Mouse (Mus musculus): ENCODE results near the gene Slc22a26. TPM values are rescaled to one million over a fixed set of nuclear protein-coding genes. Genes with fewer than 3 reads are reported as not detected.
"Not testable (repeated sequence)": the region's sequence is repeated elsewhere in the genome, so short reads cannot be mapped to it uniquely, and the experiment has no call there.

Slc22a26 gene
- polyA plus RNA-seq (2016; fragmentation: Nextera tagmentation; extraction: Ambion mirVana): not detected in 2 replicates

DNA sequence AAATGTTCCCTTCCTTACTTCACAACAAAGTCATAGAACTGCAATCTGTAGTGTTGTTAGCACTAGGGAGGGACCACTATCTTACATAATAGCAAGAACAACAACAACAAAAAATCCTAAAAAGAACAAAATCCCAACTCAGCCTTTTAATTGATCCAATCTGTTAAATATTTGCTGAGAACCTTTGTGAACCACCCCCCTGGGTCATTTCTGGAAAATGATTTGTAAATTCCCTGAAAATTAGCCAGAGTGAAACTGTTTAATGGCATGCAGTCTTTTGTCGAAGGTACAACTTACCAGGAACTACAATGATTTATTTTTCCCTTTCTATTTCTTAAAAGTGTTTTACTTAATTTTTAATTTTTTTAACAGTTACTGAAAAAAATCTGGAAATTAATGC, at the start of gene Slc22a26:
TSS of gene Slc22a26 (minus strand) at position 97 of the 400 bp plus-strand sequence.
- Histone ChIP-seq H3K4me2 (no peak within 1 kb of the TSS), H3K4me1 (replicated peaks) (no peaks in the 10 kb centered on the region), H3K27me3 (replicated peaks) (no peaks in the 10 kb centered on the region), H3K9ac (no peak within 1 kb of the TSS), H3K4me3 (no peak within 1 kb of the TSS), H3K27ac (ENCODE audit: poor library complexity, severe bottlenecking) (no peak within 1 kb of the TSS), H3K9me3 (replicated peaks) (peaks cover 9% of the 10 kb centered on the region; the same call in 1 of the 2 replicates), H3K36me3 (no peaks in the 10 kb centered on the region)
- no peak for ATAC-seq (ENCODE audit: insufficient number of reproducible peaks, low FRiP score)
- 61% methylated on average over 1 of the region's 1 CpGs for WGBS

DNA sequence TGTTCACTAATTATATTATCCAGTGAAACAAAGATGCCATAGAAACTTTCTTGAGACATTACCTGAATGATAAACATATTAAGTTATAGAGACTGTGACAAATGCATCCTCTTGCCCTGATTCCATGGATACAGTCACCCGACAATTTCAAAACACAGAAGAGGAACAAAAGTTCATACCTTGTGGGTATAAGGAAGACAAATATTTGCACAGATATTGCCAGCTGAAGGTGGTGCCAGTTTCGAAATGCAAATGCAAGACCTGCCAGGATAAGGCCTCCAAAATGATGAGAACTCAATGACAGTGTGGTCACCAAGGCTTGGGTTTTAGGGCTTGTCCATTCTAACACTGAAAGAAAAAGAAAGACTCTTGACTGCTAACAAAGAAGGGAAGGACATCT, 27.4 kb upstream of the Slc22a26 start:
- Histone ChIP-seq H3K36me3 (no peaks in the 10 kb centered on the region), H3K4me1 (replicated peaks) (no peaks in the 10 kb centered on the region), H3K27me3 (replicated peaks) (no peaks in the 10 kb centered on the region), H3K4me3 (no peak overlapping the region), H3K27ac (ENCODE audit: poor library complexity, severe bottlenecking) (no peak overlapping the region), H3K9me3 (replicated peaks) (peaks cover 7% of the 10 kb centered on the region), H3K4me2 (no peak overlapping the region), H3K9ac (no peak overlapping the region)
- ATAC-seq (ENCODE audit: insufficient number of reproducible peaks, low FRiP score): no peak
- 60% methylated on average over 2 of the region's 2 CpGs for WGBS

DNA sequence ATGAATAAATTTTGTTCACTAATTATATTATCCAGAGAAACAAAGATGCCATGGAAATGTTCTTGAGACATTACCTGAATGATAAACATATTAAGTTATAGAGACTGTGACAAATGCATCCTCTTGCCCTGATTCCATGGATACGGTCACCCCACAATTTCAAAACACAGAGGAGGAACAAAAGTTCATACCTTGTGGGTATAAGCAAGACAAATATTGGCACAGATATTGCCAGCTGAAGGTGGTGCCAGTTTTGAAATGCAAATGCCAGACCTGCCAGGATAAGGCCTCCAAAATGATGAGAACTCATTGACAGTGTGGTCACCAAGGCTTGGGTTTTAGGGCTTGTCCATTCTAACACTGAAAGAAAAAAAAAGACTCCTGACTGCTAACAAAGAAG, 11.9 kb downstream of the Slc22a26 start:
- Histone ChIP-seq H3K9me3 (replicated peaks) (peaks cover 4% of the 10 kb centered on the region), H3K27me3 (replicated peaks) (no peaks in the 10 kb centered on the region), H3K27ac (ENCODE audit: poor library complexity, severe bottlenecking) (no peak overlapping the region), H3K9ac (no peak overlapping the region), H3K4me3 (no peak overlapping the region), H3K4me1 (replicated peaks) (no peaks in the 10 kb centered on the region), H3K4me2 (no peak overlapping the region), H3K36me3 (no peaks in the 10 kb centered on the region)
- ATAC-seq (ENCODE audit: insufficient number of reproducible peaks, low FRiP score): no peak
- WGBS: 82% methylated on average over 1 of the region's 1 CpGs

DNA sequence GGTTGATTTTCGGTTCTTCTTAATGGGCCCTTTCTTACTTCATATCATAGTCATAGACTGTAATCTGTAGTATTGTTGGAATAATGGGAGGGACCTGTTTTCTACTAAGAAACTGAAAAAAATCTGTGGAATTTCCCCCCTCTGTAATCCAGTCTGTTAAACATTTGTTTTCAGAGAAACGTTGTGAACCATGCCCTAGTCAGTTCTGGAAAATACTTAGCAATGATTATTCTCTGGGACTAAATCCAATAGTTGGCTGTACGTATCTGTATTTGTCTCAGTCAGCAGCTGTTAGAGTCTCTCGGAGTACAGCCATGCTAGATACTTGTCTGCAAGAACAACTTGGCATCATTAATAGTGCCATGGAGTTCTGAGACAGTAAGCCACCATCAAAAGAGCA, 27.2 kb downstream of the Slc22a26 start:
- no peak for ATAC-seq (ENCODE audit: insufficient number of reproducible peaks, low FRiP score)
- H3K9me3 ChIP-seq (replicated peaks): 0 out of 2 replicates have a peak, but pooled peaks cover 3% of the 10 kb centered on the region
- H3K4me3 ChIP-seq: no peak overlapping the region
- no peaks in the 10 kb centered on the region for H3K36me3 ChIP-seq
- no peaks in the 10 kb centered on the region for H3K4me1 ChIP-seq (replicated peaks)
- no peak overlapping the region for H3K9ac ChIP-seq
- H3K27ac ChIP-seq (ENCODE audit: poor library complexity, severe bottlenecking): no peak overlapping the region
- 63% methylated on average over 4 of the region's 4 CpGs for WGBS
- H3K27me3 ChIP-seq (replicated peaks): no peaks in the 10 kb centered on the region
- H3K4me2 ChIP-seq: no peak overlapping the region

DNA sequence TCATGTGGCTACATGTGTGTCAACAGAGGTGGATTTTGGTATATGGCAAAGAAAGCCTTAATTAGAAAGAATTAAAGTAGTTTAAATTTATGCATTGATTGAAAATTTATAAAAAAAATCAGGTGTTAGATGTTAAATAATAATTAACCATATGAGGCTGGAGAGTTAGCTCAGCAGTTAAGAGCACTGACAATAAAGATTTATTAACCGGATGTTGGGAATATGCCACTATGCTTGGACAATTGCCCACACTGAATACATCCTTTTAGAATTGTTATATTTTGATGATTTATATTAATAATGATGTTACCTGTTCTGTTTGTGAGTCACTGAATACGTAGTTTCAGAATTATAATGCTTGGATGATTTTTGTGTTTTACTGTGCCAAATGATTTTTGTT, 36.3 kb downstream of the Slc22a26 start:
- Histone ChIP-seq H3K27ac (ENCODE audit: poor library complexity, severe bottlenecking) (no peak overlapping the region), H3K4me3 (no peak overlapping the region), H3K4me2 (no peak overlapping the region), H3K36me3 (no peaks in the 10 kb centered on the region), H3K9ac (no peak overlapping the region), H3K27me3 (replicated peaks) (no peaks in the 10 kb centered on the region), H3K9me3 (replicated peaks) (no peaks in the 10 kb centered on the region), H3K4me1 (replicated peaks) (no peaks in the 10 kb centered on the region)
- 74% methylated on average over 2 of the region's 2 CpGs for whole genome bisulfite sequencing
- ATAC-seq (ENCODE audit: insufficient number of reproducible peaks, low FRiP score): no peak

DNA sequence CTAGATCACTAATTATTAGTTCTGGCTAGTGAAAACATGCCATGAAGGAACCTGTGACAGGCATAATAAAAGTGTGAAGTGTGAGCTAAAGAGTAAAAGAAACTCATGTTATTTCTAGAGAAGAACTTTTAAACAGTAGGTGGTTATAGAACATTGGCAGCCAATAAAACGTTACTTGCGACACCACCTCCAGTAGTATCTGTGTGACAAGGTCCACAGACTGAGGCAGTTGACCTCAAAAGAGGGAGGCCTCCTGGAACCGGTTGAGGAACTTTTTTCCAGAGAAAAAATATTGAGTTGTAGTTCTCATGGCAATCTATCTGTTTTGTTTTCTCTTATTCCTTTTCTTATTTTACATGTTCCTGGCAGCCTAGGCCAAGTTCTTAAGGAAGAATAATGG, 36.9 kb downstream of the Slc22a26 start:
- Histone ChIP-seq H3K4me3 (no peak overlapping the region), H3K4me1 (replicated peaks) (no peaks in the 10 kb centered on the region), H3K27me3 (replicated peaks) (no peaks in the 10 kb centered on the region), H3K36me3 (no peaks in the 10 kb centered on the region), H3K4me2 (no peak overlapping the region), H3K9me3 (replicated peaks) (no peaks in the 10 kb centered on the region), H3K9ac (no peak overlapping the region), H3K27ac (ENCODE audit: poor library complexity, severe bottlenecking) (no peak overlapping the region)
- ATAC-seq (ENCODE audit: insufficient number of reproducible peaks, low FRiP score): no peak
- 82% methylated on average over 3 of the region's 3 CpGs for WGBS

DNA sequence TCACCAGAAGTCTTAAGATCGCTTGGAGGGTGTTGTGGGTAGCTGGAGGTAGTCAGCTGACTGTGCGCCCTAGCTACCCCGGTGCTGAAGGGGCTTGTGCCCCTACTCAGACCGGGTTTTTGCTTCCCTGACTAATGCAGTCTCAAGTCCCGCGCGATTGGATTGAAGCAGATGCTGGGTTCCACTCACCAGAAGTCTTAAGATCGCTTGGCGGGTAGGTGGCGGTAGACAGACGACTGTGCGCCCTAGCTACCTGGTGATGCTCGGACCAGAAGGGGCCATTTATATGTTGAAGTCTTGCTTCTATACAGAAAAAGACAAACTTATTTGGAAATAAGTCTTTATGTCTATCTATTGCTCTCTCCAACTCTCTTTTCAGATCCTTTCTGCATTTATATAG, 49.1 kb downstream of the Slc22a26 start:
- H3K27ac ChIP-seq (ENCODE audit: poor library complexity, severe bottlenecking); H3K9ac ChIP-seq; ATAC-seq (ENCODE audit: insufficient number of reproducible peaks, low FRiP score); H3K36me3 ChIP-seq; H3K27me3 ChIP-seq (replicated peaks); H3K4me1 ChIP-seq (replicated peaks); H3K4me3 ChIP-seq; H3K9me3 ChIP-seq (replicated peaks); H3K4me2 ChIP-seq: not testable (repeated sequence)
- 64% methylated on average over 13 of the region's 13 CpGs for WGBS

Other genes starting within 250 kb of the Slc22a26 start
- gene Pla2g16, start 245.2 kb downstream of the Slc22a26 start, polyA plus RNA-seq (2016; fragmentation: Nextera tagmentation; extraction: Ambion mirVana): 51.8 and 53.1 TPM in 2 replicates
- gene Lgals12, start 195.5 kb downstream of the Slc22a26 start, polyA plus RNA-seq (2016; fragmentation: Nextera tagmentation; extraction: Ambion mirVana): 0.06 and 0.23 TPM in 2 replicates
- gene Hrasls5, start 190.1 kb downstream of the Slc22a26 start, polyA plus RNA-seq (2016; fragmentation: Nextera tagmentation; extraction: Ambion mirVana): not detected in 2 replicates
- gene Slc22a19, start 91.4 kb downstream of the Slc22a26 start, polyA plus RNA-seq (2016; fragmentation: Nextera tagmentation; extraction: Ambion mirVana): not detected in 2 replicates
- not detected in 2 replicates for gene Slc22a27, start 163.4 kb upstream of the Slc22a26 start, polyA plus RNA-seq (2016; fragmentation: Nextera tagmentation; extraction: Ambion mirVana)